8 mouse cellular contexts compared by ENCODE assay signal in the genomic region with DNA sequence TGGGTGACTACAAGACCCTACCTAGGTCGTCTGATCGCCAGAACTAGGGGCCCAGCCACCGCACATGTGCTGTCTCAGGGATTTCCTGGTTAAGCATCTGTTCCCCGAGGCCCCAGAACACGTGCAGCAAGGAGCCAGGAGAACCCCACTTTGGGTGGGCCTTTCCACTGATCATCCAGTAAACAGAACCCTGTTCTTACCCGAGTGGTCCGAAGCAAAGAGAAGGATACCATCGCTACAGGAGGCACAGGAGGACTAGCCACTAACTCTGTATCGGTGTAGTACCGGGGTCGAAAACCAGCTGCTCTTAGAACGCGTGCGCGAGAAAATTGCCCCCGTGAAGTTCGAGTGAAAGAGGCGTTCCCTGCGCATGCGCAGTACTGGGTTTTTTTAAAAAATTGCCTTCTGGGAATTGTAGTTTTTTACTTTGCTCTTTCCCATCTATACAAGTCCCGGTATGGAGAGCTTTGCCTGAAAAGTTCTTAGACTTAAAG. TPM values are rescaled to one million over a fixed set of nuclear protein-coding genes. Genes with fewer than 3 reads are reported as not detected.
DNase-seq lines count a peak whose midpoint lies in the region; ATAC-seq lines count a peak whose summit lies in the region.

A gene (minus strand): TSS at position 357 of the 494 bp plus-strand sequence.

- peak within 1 kb of the TSS; percentile 77 for H3K4me2 ChIP-seq in intestine, embryonic 16.5 days (ENCODE audit: low read depth, low read length)

- ATAC-seq in intestine, embryonic 16.5 days, result peak; percentile 63

- H3K27me3 ChIP-seq in embryonic facial prominence, embryonic 10.5 days (replicated peaks; ENCODE audit: low read depth, poor library complexity, severe bottlenecking), result peaks cover 81% of the 10 kb centered on the region
- peaks cover 35% of the 10 kb centered on the region for H3K27me3 ChIP-seq in intestine, embryonic 16.5 days (replicated peaks; ENCODE audit: control insufficient read depth, insufficient read depth, low read length)
- peaks cover 83% of the 10 kb centered on the region for H3K27me3 ChIP-seq in midbrain, embryonic 10.5 days (ENCODE audit: low read depth, poor library complexity, severe bottlenecking)

- peaks cover 39% of the 10 kb centered on the region for H3K36me3 ChIP-seq in embryonic facial prominence, embryonic 10.5 days (replicated peaks)
- peaks cover 29% of the 10 kb centered on the region for H3K36me3 ChIP-seq in intestine, embryonic 16.5 days (ENCODE audit: control insufficient read depth, insufficient read depth, low read length)
- H3K36me3 ChIP-seq in midbrain, embryonic 10.5 days, result peaks cover 38% of the 10 kb centered on the region

- H3K27ac ChIP-seq in embryonic facial prominence, embryonic 10.5 days (replicated peaks), result peak within 1 kb of the TSS; percentile 83
- 0 out of 2 replicates have a peak within 1 kb of the TSS, but pooled peaks have one; percentile 11 for H3K27ac ChIP-seq in intestine, embryonic 16.5 days (ENCODE audit: low read length)
- H3K27ac ChIP-seq in midbrain, embryonic 10.5 days (replicated peaks), result peak within 1 kb of the TSS; percentile 83

- intact Hi-C loops in left cerebral cortex, postnatal 36 days (cut with DNase I), result no loop called here

- 0 out of 2 replicates have a peak, but pooled peaks cover 4% of the 10 kb centered on the region for H3K9me3 ChIP-seq in embryonic facial prominence, embryonic 10.5 days
- no peaks in the 10 kb centered on the region for H3K9me3 ChIP-seq in intestine, embryonic 16.5 days (ENCODE audit: control insufficient read depth, low read length)
- peaks cover 15% of the 10 kb centered on the region; the same call in 1 of the 2 replicates for H3K9me3 ChIP-seq in midbrain, embryonic 10.5 days (replicated peaks)

- H3K4me1 ChIP-seq in embryonic facial prominence, embryonic 10.5 days, result peaks cover 71% of the 10 kb centered on the region
- H3K4me1 ChIP-seq in intestine, embryonic 16.5 days (ENCODE audit: control insufficient read depth, insufficient read depth, low read length), result peaks cover 32% of the 10 kb centered on the region
- H3K4me1 ChIP-seq in midbrain, embryonic 10.5 days, result peaks cover 70% of the 10 kb centered on the region

- under 1% methylated on average over 21 of the region's 21 CpGs for WGBS in embryonic facial prominence, embryonic 10.5 days
- WGBS in intestine, embryonic 16.5 days, result under 1% methylated on average over 21 of the region's 21 CpGs
- WGBS in midbrain, embryonic 10.5 days, result under 1% methylated on average over 21 of the region's 21 CpGs

- peak; percentile 71 for DNase-seq in 3134 (ENCODE audit: extremely low read depth, insufficient read length, low spot score)
- DNase-seq in adrenal gland, postnatal 14 days, result peak; percentile 88
- DNase-seq in embryonic facial prominence, embryonic 10.5 days (ENCODE audit: low spot score), result peak; percentile 92
- no peak for DNase-seq in gonadal fat pad, adult 2 months (ENCODE audit: low read depth)
- peak; percentile 73 to 82 for DNase-seq in left cerebral cortex, postnatal 36 days (ENCODE audit: low spot score in 2 of 2)
- DNase-seq in midbrain, embryonic 10.5 days (ENCODE audit: low spot score), result peak; percentile 89
- DNase-seq in right cerebral cortex, postnatal 4 days, result peak; percentile 89

- H3K9ac ChIP-seq in intestine, embryonic 16.5 days (ENCODE audit: low read depth, low read length), result peak within 1 kb of the TSS; percentile 70

- peak within 1 kb of the TSS; percentile 70 for H3K4me3 ChIP-seq in embryonic facial prominence, embryonic 10.5 days
- peak within 1 kb of the TSS; percentile 63 for H3K4me3 ChIP-seq in intestine, embryonic 16.5 days (ENCODE audit: low read length)
- peak within 1 kb of the TSS; percentile 69 for H3K4me3 ChIP-seq in midbrain, embryonic 10.5 days

RNA-seq across cellular contexts. Expression of the gene that starts here (rescaled TPM):
- total RNA-seq in adrenal gland, postnatal 14 days (2021), result 50.9 and 57.3 TPM in 2 replicates
- polyA plus RNA-seq in embryonic facial prominence, embryonic 10.5 days (2016; fragmentation: Nextera tagmentation; extraction: Ambion mirVana), result 110 and 129 TPM in 2 replicates
- polyA plus RNA-seq in gonadal fat pad, adult 2 months (2012; rRNA removed), result 103 and 134 TPM in 2 replicates
- polyA plus RNA-seq in intestine, embryonic 16.5 days (2015; fragmentation: Nextera tagmentation; extraction: Ambion mirVana), result 146 and 170 TPM in 2 replicates
- 10 to 100 TPM; 22.8 to 29.9 TPM for total RNA-seq in left cerebral cortex, postnatal 36 days (2021)
- 107 and 121 TPM in 2 replicates for polyA plus RNA-seq in midbrain, embryonic 10.5 days (2016; fragmentation: Nextera tagmentation; extraction: Ambion mirVana)

Comparison
In these comparisons a context has a peak if more than half of its experiments do, and no peak if none do; other contexts are left out.
1. H3K27ac ChIP-seq: peak in every context shown above with its lines; median percentile 83 in embryonic facial prominence, embryonic 10.5 days; 83 in midbrain, embryonic 10.5 days; 11 in intestine, embryonic 16.5 days.